Mouse (Mus musculus): ENCODE data around the gene Mcemp1. TPM values are rescaled to one million over a fixed set of nuclear protein-coding genes. Genes with fewer than 3 reads are reported as not detected.

The Mcemp1 gene
- polyA plus RNA-seq, 1 experiment: 0.76 TPM

Other genes with a start within 250 kb of the Mcemp1 start
- 27.2 and 29.8 TPM in 2 replicates for gene Pex11g, start 198.1 kb upstream of the Mcemp1 start, polyA plus RNA-seq (2012; rRNA removed)
- 0.12 and 0.24 TPM in 2 replicates for gene Tex45, start 194.9 kb upstream of the Mcemp1 start, polyA plus RNA-seq (2012; rRNA removed)
- 60.3 and 61.1 TPM in 2 replicates for gene Zfp358, start 172.6 kb upstream of the Mcemp1 start, polyA plus RNA-seq (2012; rRNA removed)
- gene Mcoln1, start 165.3 kb upstream of the Mcemp1 start, polyA plus RNA-seq (2012; rRNA removed): 217 and 256 TPM in 2 replicates
- 79.4 and 87.8 TPM in 2 replicates for gene Pnpla6, start 150.4 kb upstream of the Mcemp1 start, polyA plus RNA-seq (2012; rRNA removed)
- gene C330021F23Rik, start 97.8 kb upstream of the Mcemp1 start, polyA plus RNA-seq (2012; rRNA removed): 2.8 and 3.2 TPM in 2 replicates
- 31.9 and 44.8 TPM in 2 replicates for gene Camsap3, start 78.5 kb upstream of the Mcemp1 start, polyA plus RNA-seq (2012; rRNA removed)
- gene Xab2, start 44.4 kb upstream of the Mcemp1 start, polyA plus RNA-seq (2012; rRNA removed): 61.2 and 65.8 TPM in 2 replicates
- 11.6 and 12.5 TPM in 2 replicates for gene Pet100, start 44.2 kb upstream of the Mcemp1 start, polyA plus RNA-seq (2012; rRNA removed)
- 0.26 TPM in 1 of 2 replicates, not detected in the other for gene Pcp2, start 40.2 kb upstream of the Mcemp1 start, polyA plus RNA-seq (2012; rRNA removed)
- 102 and 109 TPM in 2 replicates for gene Stxbp2, start 34.8 kb upstream of the Mcemp1 start, polyA plus RNA-seq (2012; rRNA removed)
- gene Retn, start 10.0 kb upstream of the Mcemp1 start, polyA plus RNA-seq (2012; rRNA removed): 514 and 591 TPM in 2 replicates
- 154 and 266 TPM in 2 replicates for gene Fcor, start 6.6 kb downstream of the Mcemp1 start, polyA plus RNA-seq (2012; rRNA removed)
- gene Trappc5, start 10.5 kb downstream of the Mcemp1 start, polyA plus RNA-seq (2012; rRNA removed): 32.6 and 37.2 TPM in 2 replicates
- gene Fcer2a, start 28.4 kb downstream of the Mcemp1 start, polyA plus RNA-seq (2012; rRNA removed): 0.10 and 0.14 TPM in 2 replicates
- 0.19 and 0.30 TPM in 2 replicates for gene Clec4g, start 54.9 kb downstream of the Mcemp1 start, polyA plus RNA-seq (2012; rRNA removed)
- gene Cd209a, start 83.2 kb downstream of the Mcemp1 start, polyA plus RNA-seq (2012; rRNA removed): 0.18 TPM in 1 of 2 replicates, not detected in the other
- 0.09 and 0.15 TPM in 2 replicates for gene Cd209e, start 188.6 kb downstream of the Mcemp1 start, polyA plus RNA-seq (2012; rRNA removed)
- gene Cd209d, start 212.8 kb downstream of the Mcemp1 start, polyA plus RNA-seq (2012; rRNA removed): 2.2 and 2.9 TPM in 2 replicates